Mouse (Mus musculus) lung, postnatal 0 days (tissue): Measurements from ENCODE around the gene Efnb3. TPM values are rescaled to one million over a fixed set of nuclear protein-coding genes. Genes with fewer than 3 reads are reported as not detected.

Source experiments
- ATAC-seq: fragments of 200-750 bp; cut with Nextera tagmentation; 2 replicates; pipeline ENCODE4 v1.8.0; 2017; ENCODE audit warnings: moderate library complexity
- DNase-seq: peaks from one replicate; pipeline ENCODE4 v3.0.0-alpha.2; 2016; ENCODE audit warnings: low spot score
- H3K27ac ChIP-seq: fragments of 300-500 bp; sonication (generic); 2 replicates; pipeline ENCODE4 v1.5.1; 2014; ENCODE audit warnings: antibody characterized with exemption, mild to moderate bottlenecking, low read length, mixed read lengths
- H3K27me3 ChIP-seq: fragments of 300-500 bp; sonication (generic); replicated peaks from 2 replicates; pipeline ENCODE4 v1.6.1; 2014; ENCODE audit warnings: low read length, mixed read lengths; ENCODE audit not compliant: insufficient read depth
- H3K36me3 ChIP-seq: fragments of 300-500 bp; sonication (generic); 2 replicates; pipeline ENCODE4 v1.6.1; 2014; ENCODE audit warnings: low read length, mixed read lengths; ENCODE audit not compliant: insufficient read depth
- H3K4me1 ChIP-seq: fragments of 300-500 bp; sonication (generic); 2 replicates; pipeline ENCODE4 v1.6.1; 2014; ENCODE audit warnings: antibody characterized with exemption, low read depth, low read length, mixed read lengths; ENCODE audit not compliant: insufficient read depth
- H3K4me2 ChIP-seq: fragments of 300-500 bp; sonication (generic); replicated peaks from 2 replicates; pipeline ENCODE4 v1.6.1; 2014; ENCODE audit warnings: low read depth, mild to moderate bottlenecking, low read length, moderate library complexity, mixed read lengths
- H3K4me3 ChIP-seq: fragments of 300-500 bp; sonication (generic); 2 replicates; pipeline ENCODE4 v1.5.1; 2014; ENCODE audit warnings: low read depth, low read length
- H3K9ac ChIP-seq: fragments of 300-500 bp; sonication (generic); replicated peaks from 2 replicates; pipeline ENCODE4 v1.6.1; 2014; ENCODE audit warnings: low read depth, mild to moderate bottlenecking
- H3K9me3 ChIP-seq: fragments of 300-500 bp; sonication (generic); 2 replicates; pipeline ENCODE4 v1.6.1; 2016; ENCODE audit warnings: low read length, mixed read lengths
- CTCF ChIP-seq: IDR thresholded peaks from 2 replicates; pipeline ENCODE4 v1.5.1; 2016; ENCODE audit warnings: antibody characterized with exemption, mild to moderate bottlenecking
- EP300 ChIP-seq: IDR thresholded peaks from 2 replicates; pipeline ENCODE4 v1.6.1; 2016; ENCODE audit warnings: antibody characterized with exemption, mild to moderate bottlenecking, control low read depth
- WGBS: fragments of 180-500 bp; shearing (Covaris S2); extraction: QIAGEN DNeasy Blood & Tissue Kit; methylation state at CpG from one replicate; pipeline ENCODE4 v1.1.7; 2014; 5-methylcytosine and 5-hydroxymethylcytosine counted together
- polyA plus RNA-seq: library from polyadenylated mRNA; unstranded; fragments of >200 nt; fragmentation: Nextera tagmentation; extraction: Ambion mirVana; gene quantifications from 2 replicates; pipeline ENCODE4 v1.2.1, GENCODE M21; 2015

The Efnb3 gene
- polyA plus RNA-seq, 1 experiment from 2014 or later: 0.80 TPM

- Histone ChIP-seq H3K9ac (no peak overlapping the region), H3K9me3 (no peaks in the 10 kb centered on the region), H3K4me1 (peaks cover 3% of the 10 kb centered on the region; the same call in 1 of the 2 replicates), H3K36me3 (peaks cover 10% of the 10 kb centered on the region; the same call in 1 of the 2 replicates), H3K4me2 (no peak overlapping the region), H3K27ac (no peak overlapping the region), H3K27me3 (no peaks in the 10 kb centered on the region), H3K4me3 (no peak overlapping the region)
- DNase-seq (no peak), ATAC-seq (no peak)
- 96% methylated on average over 6 of the region's 6 CpGs for WGBS
- TF ChIP-seq EP300 (no peak), CTCF (no peak)
Observed at GRCm38 (mm10) chr11:69594853-69595252, 34.8 kb upstream of the Efnb3 start.

GRCm38 (mm10) chr11:69592799-69593198, 32.8 kb upstream of the Efnb3 start:
- H3K9me3 ChIP-seq: no peaks in the 10 kb centered on the region
- H3K9ac ChIP-seq: no peak overlapping the region
- H3K36me3 ChIP-seq: peaks cover 28% of the 10 kb centered on the region
- TF ChIP-seq EP300: no peak
- TF ChIP-seq CTCF: no peak
- H3K27ac ChIP-seq: no peak overlapping the region
- DNase-seq: no peak
- H3K4me1 ChIP-seq: no peaks in the 10 kb centered on the region
- no peak for ATAC-seq
- H3K27me3 ChIP-seq: no peaks in the 10 kb centered on the region
- H3K4me2 ChIP-seq: no peak overlapping the region
- H3K4me3 ChIP-seq: no peak overlapping the region
- WGBS: 85% methylated on average over 4 of the region's 4 CpGs

GRCm38 (mm10) chr11:69591899-69592637, 32.1 kb upstream of the Efnb3 start:
- Histone ChIP-seq H3K27ac (no peak overlapping the region), H3K4me3 (no peak overlapping the region), H3K27me3 (no peaks in the 10 kb centered on the region), H3K4me1 (no peaks in the 10 kb centered on the region), H3K9ac (no peak overlapping the region), H3K36me3 (peaks cover 32% of the 10 kb centered on the region), H3K4me2 (no peak overlapping the region), H3K9me3 (no peaks in the 10 kb centered on the region)
- no peak for TF ChIP-seq EP300
- TF ChIP-seq CTCF: no peak
- 65% methylated on average over 7 of the region's 7 CpGs for WGBS
- no peak for ATAC-seq
- no peak for DNase-seq

- H3K27me3 ChIP-seq: no peaks in the 10 kb centered on the region
- H3K4me3 ChIP-seq: no peak overlapping the region
- H3K4me1 ChIP-seq: no peaks in the 10 kb centered on the region
- DNase-seq (no peak), ATAC-seq (no peak)
- H3K27ac ChIP-seq: no peak overlapping the region
- no peak for TF ChIP-seq EP300
- no peak for TF ChIP-seq CTCF
- H3K4me2 ChIP-seq: no peak overlapping the region
- peaks cover 32% of the 10 kb centered on the region for H3K36me3 ChIP-seq
- WGBS: 80% methylated on average over 3 of the region's 3 CpGs
- no peaks in the 10 kb centered on the region for H3K9me3 ChIP-seq
- no peak overlapping the region for H3K9ac ChIP-seq
Observed at GRCm38 (mm10) chr11:69591424-69591823, 31.4 kb upstream of the Efnb3 start.

GRCm38 (mm10) chr11:69590622-69591021, 30.6 kb upstream of the Efnb3 start:
- WGBS: 87% methylated on average over 8 of the region's 8 CpGs
- H3K27ac ChIP-seq: no peak overlapping the region
- H3K9ac ChIP-seq: no peak overlapping the region
- H3K36me3 ChIP-seq: peaks cover 32% of the 10 kb centered on the region
- DNase-seq: no peak
- no peaks in the 10 kb centered on the region for H3K4me1 ChIP-seq
- H3K27me3 ChIP-seq: no peaks in the 10 kb centered on the region
- TF ChIP-seq EP300 (no peak), CTCF (no peak)
- no peak for ATAC-seq
- no peaks in the 10 kb centered on the region for H3K9me3 ChIP-seq
- H3K4me3 ChIP-seq: no peak overlapping the region
- no peak overlapping the region for H3K4me2 ChIP-seq

DNA sequence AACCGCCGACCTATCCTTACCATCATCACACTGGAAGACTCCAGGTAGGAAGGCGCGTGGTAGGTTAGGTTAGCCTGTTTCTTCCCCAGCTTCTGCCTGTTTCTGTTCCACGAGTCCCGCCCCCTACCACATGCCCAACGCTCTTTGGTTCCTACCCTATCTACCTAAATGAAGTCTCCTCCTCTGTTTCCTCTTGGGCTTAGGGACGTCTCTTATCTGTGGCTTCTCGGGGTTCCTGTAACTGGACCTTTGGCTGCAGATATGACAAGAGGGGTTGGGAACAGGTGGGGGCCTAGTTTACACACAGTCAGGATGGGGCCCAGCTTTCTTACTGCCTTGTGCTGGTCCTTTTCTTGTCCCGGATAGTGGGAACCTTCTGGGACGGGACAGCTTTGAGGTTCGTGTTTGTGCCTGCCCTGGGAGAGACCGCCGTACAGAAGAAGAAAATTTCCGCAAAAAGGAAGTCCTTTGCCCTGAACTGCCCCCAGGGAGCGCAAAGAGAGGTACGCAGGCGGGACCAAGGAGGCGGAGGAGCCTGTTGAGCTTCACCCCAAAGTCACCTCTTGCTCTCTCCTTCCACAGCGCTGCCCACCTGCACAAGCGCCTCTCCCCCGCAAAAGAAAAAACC, 29.3 kb upstream of the Efnb3 start:
- DNase-seq (no peak), ATAC-seq (no peak)
- Histone ChIP-seq H3K9me3 (no peaks in the 10 kb centered on the region), H3K9ac (no peak overlapping the region), H3K36me3 (peaks cover 32% of the 10 kb centered on the region), H3K27me3 (no peaks in the 10 kb centered on the region), H3K4me2 (no peak overlapping the region), H3K4me3 (no peak overlapping the region), H3K27ac (no peak overlapping the region), H3K4me1 (no peaks in the 10 kb centered on the region)
- WGBS: 91% methylated on average over 22 of the region's 22 CpGs
- TF ChIP-seq CTCF (no peak), EP300 (no peak)
